Mouse (Mus musculus): ENCODE data around the gene Sntn. TPM values are rescaled to one million over a fixed set of nuclear protein-coding genes. Genes with fewer than 3 reads are reported as not detected.

Gene Sntn
- not detected in 2 replicates for total RNA-seq (2014; fragmentation: Nextera tagmentation)
- not detected in 2 replicates for total RNA-seq (2017)
- polyA plus RNA-seq (2012), result not detected in 2 replicates

DNA sequence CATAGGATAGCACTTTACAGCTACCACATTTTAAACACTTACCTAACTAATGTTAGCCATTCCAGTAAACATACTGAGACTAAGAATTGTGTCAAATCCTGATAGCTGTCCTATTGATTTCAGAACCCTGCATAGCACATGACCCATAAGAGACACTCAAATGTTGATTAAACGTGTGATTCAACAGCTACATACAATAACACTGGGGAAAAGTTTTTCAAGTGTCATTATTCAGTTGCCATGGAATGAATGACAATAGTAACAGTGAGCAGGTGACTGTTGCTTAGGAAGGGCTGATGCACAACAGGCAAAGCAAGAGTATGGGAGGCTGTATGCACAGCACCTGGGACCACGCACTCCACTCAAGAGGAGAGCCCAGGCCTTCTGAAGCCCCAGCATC is at the start of gene Sntn:
TSS of gene Sntn (plus strand) at position 301 of the 400 bp plus-strand sequence.
- no peak for ATAC-seq (ENCODE audit: extremely low read depth, insufficient number of reproducible peaks, low FRiP score, poor library complexity, severe bottlenecking)
- Histone ChIP-seq H3K27me3 (ENCODE audit: insufficient read depth, low read length) (no peaks in the 10 kb centered on the region), H3K4me3 (ENCODE audit: low read depth, low read length) (no peak within 1 kb of the TSS), H3K36me3 (replicated peaks) (no peaks in the 10 kb centered on the region), H3K9me3 (replicated peaks) (no peaks in the 10 kb centered on the region), H3K4me1 (ENCODE audit: insufficient read depth, low read depth, low read length) (no peaks in the 10 kb centered on the region)
- no peak for TF ChIP-seq POLR2AphosphoS5 (IDR thresholded peaks at IDR 0.05; ENCODE audit: insufficient replicate concordance, low read depth, low read length)
- no peak for TF ChIP-seq CTCF (IDR thresholded peaks at IDR 0.05; ENCODE audit: low read depth, low read length)
- TF ChIP-seq TAL1 (conservative IDR thresholded peaks at IDR 0.05; ENCODE audit: low read depth, low read length), result no peak
- no peak for TF ChIP-seq GATA1 (IDR thresholded peaks at IDR 0.05; ENCODE audit: borderline replicate concordance, low read length)
- no peak for TF ChIP-seq GATA2 (IDR thresholded peaks at IDR 0.05; ENCODE audit: borderline replicate concordance, low read depth, low read length)
- no peak for DNase-seq (ENCODE audit: low spot score)

DNA sequence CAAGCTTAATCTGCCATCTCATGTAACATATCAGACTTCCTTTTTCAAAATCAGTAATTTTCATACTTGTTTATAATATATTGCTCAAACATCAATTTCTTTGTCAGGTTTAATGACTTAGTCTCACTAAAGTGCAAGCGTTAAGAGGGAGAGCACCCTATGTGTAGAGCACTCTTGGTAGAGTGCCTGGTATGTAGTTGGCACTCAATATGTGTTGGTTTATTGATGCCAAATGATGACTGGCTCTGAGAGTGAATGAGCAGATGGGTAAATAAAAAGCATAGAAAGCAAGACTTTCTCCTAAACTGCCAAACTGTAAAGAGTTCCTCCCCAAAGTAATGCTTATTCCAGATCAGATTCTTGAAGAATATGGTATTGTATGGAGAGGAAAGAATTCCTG is 20.8 kb upstream of the Sntn start:
- no peak for DNase-seq (ENCODE audit: low spot score)
- ATAC-seq (ENCODE audit: extremely low read depth, insufficient number of reproducible peaks, low FRiP score, poor library complexity, severe bottlenecking), result no peak
- no peaks in the 10 kb centered on the region for H3K9me3 ChIP-seq (replicated peaks)
- no peak overlapping the region for H3K4me3 ChIP-seq (ENCODE audit: low read depth, low read length)
- H3K4me1 ChIP-seq (ENCODE audit: insufficient read depth, low read depth, low read length), result no peaks in the 10 kb centered on the region
- H3K27me3 ChIP-seq (ENCODE audit: insufficient read depth, low read length), result no peaks in the 10 kb centered on the region
- TF ChIP-seq GATA2 (IDR thresholded peaks at IDR 0.05; ENCODE audit: borderline replicate concordance, low read depth, low read length) (no peak), CTCF (IDR thresholded peaks at IDR 0.05; ENCODE audit: low read depth, low read length) (no peak), POLR2AphosphoS5 (IDR thresholded peaks at IDR 0.05; ENCODE audit: insufficient replicate concordance, low read depth, low read length) (no peak), TAL1 (conservative IDR thresholded peaks at IDR 0.05; ENCODE audit: low read depth, low read length) (no peak), GATA1 (IDR thresholded peaks at IDR 0.05; ENCODE audit: borderline replicate concordance, low read length) (no peak)
- H3K36me3 ChIP-seq (replicated peaks), result no peaks in the 10 kb centered on the region

- Histone ChIP-seq H3K9me3 (replicated peaks) (no peaks in the 10 kb centered on the region), H3K27me3 (ENCODE audit: insufficient read depth, low read length) (no peaks in the 10 kb centered on the region), H3K4me1 (ENCODE audit: insufficient read depth, low read depth, low read length) (no peaks in the 10 kb centered on the region), H3K4me3 (ENCODE audit: low read depth, low read length) (no peak overlapping the region), H3K36me3 (replicated peaks) (no peaks in the 10 kb centered on the region)
- ATAC-seq (ENCODE audit: extremely low read depth, insufficient number of reproducible peaks, low FRiP score, poor library complexity, severe bottlenecking) (no peak), DNase-seq (ENCODE audit: low spot score) (no peak)
- TF ChIP-seq GATA2 (IDR thresholded peaks at IDR 0.05; ENCODE audit: borderline replicate concordance, low read depth, low read length), result no peak
- TF ChIP-seq POLR2AphosphoS5 (IDR thresholded peaks at IDR 0.05; ENCODE audit: insufficient replicate concordance, low read depth, low read length), result no peak
- TF ChIP-seq TAL1 (conservative IDR thresholded peaks at IDR 0.05; ENCODE audit: low read depth, low read length), result no peak
- no peak for TF ChIP-seq GATA1 (IDR thresholded peaks at IDR 0.05; ENCODE audit: borderline replicate concordance, low read length)
- TF ChIP-seq CTCF (IDR thresholded peaks at IDR 0.05; ENCODE audit: low read depth, low read length), result no peak
Measured at GRCm38 (mm10) chr14:13651039-13651438, 19.6 kb upstream of the Sntn start.

GRCm38 (mm10) chr14:13651541-13652298 is 19.0 kb upstream of the Sntn start:
- ATAC-seq (ENCODE audit: extremely low read depth, insufficient number of reproducible peaks, low FRiP score, poor library complexity, severe bottlenecking) (no peak), DNase-seq (ENCODE audit: low spot score) (no peak)
- no peaks in the 10 kb centered on the region for H3K27me3 ChIP-seq (ENCODE audit: insufficient read depth, low read length)
- H3K9me3 ChIP-seq (replicated peaks), result no peaks in the 10 kb centered on the region
- no peak for TF ChIP-seq GATA1 (IDR thresholded peaks at IDR 0.05; ENCODE audit: borderline replicate concordance, low read length)
- TF ChIP-seq GATA2 (IDR thresholded peaks at IDR 0.05; ENCODE audit: borderline replicate concordance, low read depth, low read length), result no peak
- no peak for TF ChIP-seq POLR2AphosphoS5 (IDR thresholded peaks at IDR 0.05; ENCODE audit: insufficient replicate concordance, low read depth, low read length)
- TF ChIP-seq CTCF (IDR thresholded peaks at IDR 0.05; ENCODE audit: low read depth, low read length), result no peak
- no peak for TF ChIP-seq TAL1 (conservative IDR thresholded peaks at IDR 0.05; ENCODE audit: low read depth, low read length)
- no peaks in the 10 kb centered on the region for H3K4me1 ChIP-seq (ENCODE audit: insufficient read depth, low read depth, low read length)
- H3K36me3 ChIP-seq (replicated peaks), result no peaks in the 10 kb centered on the region
- H3K4me3 ChIP-seq (ENCODE audit: low read depth, low read length), result no peak overlapping the region

GRCm38 (mm10) chr14:13686716-13687115 is 16.0 kb downstream of the Sntn start:
- no peak overlapping the region for H3K4me3 ChIP-seq (ENCODE audit: low read depth, low read length)
- ATAC-seq (ENCODE audit: extremely low read depth, insufficient number of reproducible peaks, low FRiP score, poor library complexity, severe bottlenecking), result no peak
- H3K27me3 ChIP-seq (ENCODE audit: insufficient read depth, low read length), result no peaks in the 10 kb centered on the region
- H3K9me3 ChIP-seq (replicated peaks), result no peaks in the 10 kb centered on the region
- DNase-seq (ENCODE audit: low spot score), result no peak
- H3K36me3 ChIP-seq (replicated peaks), result no peaks in the 10 kb centered on the region
- H3K4me1 ChIP-seq (ENCODE audit: insufficient read depth, low read depth, low read length), result no peaks in the 10 kb centered on the region
- no peak for TF ChIP-seq GATA1 (IDR thresholded peaks at IDR 0.05; ENCODE audit: borderline replicate concordance, low read length)
- no peak for TF ChIP-seq CTCF (IDR thresholded peaks at IDR 0.05; ENCODE audit: low read depth, low read length)
- no peak for TF ChIP-seq POLR2AphosphoS5 (IDR thresholded peaks at IDR 0.05; ENCODE audit: insufficient replicate concordance, low read depth, low read length)
- no peak for TF ChIP-seq TAL1 (conservative IDR thresholded peaks at IDR 0.05; ENCODE audit: low read depth, low read length)
- no peak for TF ChIP-seq GATA2 (IDR thresholded peaks at IDR 0.05; ENCODE audit: borderline replicate concordance, low read depth, low read length)

DNA sequence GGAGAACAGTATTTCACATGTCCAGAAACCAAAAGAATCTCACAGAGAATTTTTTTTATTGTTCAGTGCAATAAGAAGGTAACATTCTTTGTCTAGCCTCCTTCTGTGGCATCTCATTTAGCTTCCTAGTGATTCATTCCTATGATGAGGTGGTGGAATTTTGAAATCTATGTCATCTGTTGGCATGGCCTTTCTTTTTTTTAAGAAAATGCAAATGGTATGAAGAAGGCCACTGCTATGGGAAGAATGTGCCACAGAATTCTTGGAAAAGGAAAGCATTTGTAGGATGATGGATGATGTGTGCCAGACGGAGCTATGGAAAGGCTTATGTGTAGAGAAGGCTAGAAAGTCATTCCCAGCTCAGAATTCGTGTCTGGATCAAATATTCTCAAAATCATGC is 19.8 kb downstream of the Sntn start:
- ATAC-seq (ENCODE audit: extremely low read depth, insufficient number of reproducible peaks, low FRiP score, poor library complexity, severe bottlenecking) (no peak), DNase-seq (ENCODE audit: low spot score) (no peak)
- Histone ChIP-seq H3K9me3 (replicated peaks) (no peaks in the 10 kb centered on the region), H3K4me1 (ENCODE audit: insufficient read depth, low read depth, low read length) (no peaks in the 10 kb centered on the region), H3K27me3 (ENCODE audit: insufficient read depth, low read length) (no peaks in the 10 kb centered on the region), H3K4me3 (ENCODE audit: low read depth, low read length) (no peak overlapping the region), H3K36me3 (replicated peaks) (no peaks in the 10 kb centered on the region)
- TF ChIP-seq GATA2 (IDR thresholded peaks at IDR 0.05; ENCODE audit: borderline replicate concordance, low read depth, low read length) (no peak), POLR2AphosphoS5 (IDR thresholded peaks at IDR 0.05; ENCODE audit: insufficient replicate concordance, low read depth, low read length) (no peak), TAL1 (conservative IDR thresholded peaks at IDR 0.05; ENCODE audit: low read depth, low read length) (no peak), GATA1 (IDR thresholded peaks at IDR 0.05; ENCODE audit: borderline replicate concordance, low read length) (no peak), CTCF (IDR thresholded peaks at IDR 0.05; ENCODE audit: low read depth, low read length) (no peak)

Measured in G1E (cell line).